Mouse (Mus musculus) spleen, postnatal 10 days (tissue): Measurements from ENCODE around the gene Calm1.
"Not testable (repeated sequence)": the region's sequence is repeated elsewhere in the genome, so short reads cannot be mapped to it uniquely, and the experiment has no call there.

Experiments used
- DNase-seq, 2 experiments: peaks; one replicate each; pipeline ENCODE4 v3.0.0; 2021 to 2022; ENCODE audit warnings: low spot score in 2 of 2

Gene Calm1

GRCm38 (mm10) chr12:100198967-100199660, at the start of gene Calm1:
TSS of gene Calm1 (plus strand) at chr12:100199435.
- DNase-seq = peak; percentile 94 to 96

GRCm38 (mm10) chr12:100152466-100152865, 46.8 kb upstream of the Calm1 start:
- no peak for DNase-seq

- DNase-seq = peak; percentile 85 to 94
Measured at GRCm38 (mm10) chr12:100159261-100159975, 39.8 kb upstream of the Calm1 start, which contains the start of gene Nrde2. TSS of gene Nrde2 (minus strand) at chr12:100159653.

GRCm38 (mm10) chr12:100164991-100165500, 34.2 kb upstream of the Calm1 start:
- no peak for DNase-seq

DNA sequence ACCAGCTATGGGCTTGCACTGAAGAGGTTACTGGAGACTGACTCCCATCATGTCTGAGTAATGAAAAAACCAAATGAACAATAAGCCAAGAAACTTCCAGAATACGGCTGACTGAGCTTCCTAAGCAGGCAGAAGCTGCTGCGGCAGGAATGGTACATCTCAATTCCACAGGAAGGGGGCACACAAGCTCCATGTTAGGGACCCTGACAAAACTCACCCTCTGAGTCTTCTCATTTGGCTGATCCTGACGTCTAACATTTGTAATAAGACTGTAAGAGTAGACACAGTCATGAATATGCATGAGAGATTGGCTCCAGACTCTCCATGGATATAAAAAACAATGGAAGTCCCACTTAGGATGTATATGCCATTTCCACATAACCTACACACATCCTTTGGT, 33.1 kb upstream of the Calm1 start:
- DNase-seq = peak in 1 of 2 experiments; percentile 39

DNA sequence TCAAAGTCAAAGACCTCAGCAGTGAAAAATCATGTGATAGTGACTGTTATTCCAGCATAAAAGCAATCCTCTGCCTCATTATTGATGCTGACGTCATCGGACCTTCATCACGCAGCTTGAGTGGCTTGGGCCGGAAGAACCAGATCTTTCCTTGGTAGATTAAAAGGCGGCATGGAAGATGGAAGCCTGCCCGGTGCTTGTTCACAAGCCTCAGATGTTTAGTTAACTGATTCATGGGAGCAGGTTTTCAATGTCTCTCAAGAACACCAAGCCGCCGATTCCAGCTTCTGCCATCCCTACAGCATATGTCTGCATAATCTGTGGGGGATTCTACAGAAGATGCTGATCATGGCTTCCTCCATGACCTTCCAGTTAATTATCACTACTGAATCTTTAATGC, 32.3 kb upstream of the Calm1 start:
- DNase-seq = no peak

DNA sequence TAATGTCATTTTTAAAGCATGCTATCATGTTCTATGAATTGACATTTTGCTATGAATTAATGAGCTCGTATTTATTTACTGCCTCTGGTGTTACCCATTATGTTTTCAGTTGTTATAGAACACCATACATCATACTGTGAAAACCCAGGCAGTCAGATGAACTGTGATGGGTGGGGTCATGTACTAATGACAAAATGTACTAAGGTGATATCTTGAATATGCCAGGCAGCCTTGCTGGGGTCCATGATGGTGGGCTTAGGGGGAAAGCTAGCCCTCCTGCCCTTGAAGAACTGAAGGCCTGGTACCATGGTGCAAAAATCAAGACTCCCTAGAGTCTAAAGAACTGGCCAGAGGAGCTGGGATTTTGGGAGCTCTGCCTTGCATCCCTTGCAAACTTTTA, 31.7 kb upstream of the Calm1 start:
- DNase-seq = no peak

GRCm38 (mm10) chr12:100167931-100168871, 31.0 kb upstream of the Calm1 start:
- peak in 1 of 2 experiments; percentile 22 for DNase-seq

- no peak for DNase-seq
Measured at GRCm38 (mm10) chr12:100172481-100172880, 26.8 kb upstream of the Calm1 start.

DNA sequence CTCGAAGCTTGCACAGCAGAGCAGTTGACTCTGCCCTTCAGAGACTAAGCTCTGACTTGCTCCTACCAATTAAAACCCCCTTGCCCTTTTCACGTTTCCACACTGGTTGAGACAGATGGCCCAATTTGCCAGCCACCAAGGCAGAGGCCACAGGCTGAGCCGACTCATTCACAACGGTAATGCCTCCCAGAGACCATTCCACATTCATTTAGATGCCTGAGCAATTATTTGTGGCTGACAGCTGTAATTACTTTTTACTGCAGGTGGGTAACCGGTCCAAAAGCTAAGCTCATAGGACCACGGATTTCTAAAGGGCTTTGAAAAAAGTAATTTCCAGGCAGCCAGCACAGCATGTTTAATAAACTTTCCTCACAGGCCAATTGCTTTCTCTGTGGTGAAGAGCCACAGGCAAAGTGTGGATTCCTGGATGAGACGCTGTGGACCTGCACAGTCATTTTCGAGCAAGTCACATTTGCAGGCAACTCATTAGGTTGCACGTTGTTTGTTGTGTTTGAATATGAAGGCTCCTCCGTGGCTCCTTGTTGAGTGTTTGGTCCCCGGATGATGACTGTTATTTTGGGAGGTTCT, 22.7 kb upstream of the Calm1 start:
- DNase-seq = no peak

DNA sequence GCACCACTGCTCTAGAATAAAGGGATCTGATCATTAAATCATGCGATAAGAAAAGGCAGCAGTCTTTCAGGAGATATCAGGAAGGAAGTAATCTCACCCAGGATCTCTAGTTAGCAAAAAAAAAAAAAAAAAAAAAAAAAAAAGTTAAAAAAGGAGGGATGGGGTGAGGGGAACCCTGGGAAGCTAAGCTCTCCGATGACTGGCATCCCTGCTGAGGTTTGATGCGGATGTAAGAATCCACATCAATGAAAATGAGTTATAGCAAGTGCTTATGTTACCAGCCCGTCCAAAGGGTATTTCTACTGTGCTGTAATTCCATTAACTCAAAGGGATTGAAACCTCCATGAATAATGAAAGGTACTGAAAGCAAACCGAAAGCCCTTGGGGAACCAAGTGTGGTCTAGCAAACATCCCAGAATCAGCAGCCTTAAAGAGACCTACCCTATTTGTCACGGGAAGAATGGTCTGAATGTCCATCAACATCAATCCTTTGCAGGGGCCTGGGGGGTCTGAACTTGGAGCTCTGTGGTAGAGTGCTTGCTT, 20.3 kb upstream of the Calm1 start:
- no peak for DNase-seq

DNA sequence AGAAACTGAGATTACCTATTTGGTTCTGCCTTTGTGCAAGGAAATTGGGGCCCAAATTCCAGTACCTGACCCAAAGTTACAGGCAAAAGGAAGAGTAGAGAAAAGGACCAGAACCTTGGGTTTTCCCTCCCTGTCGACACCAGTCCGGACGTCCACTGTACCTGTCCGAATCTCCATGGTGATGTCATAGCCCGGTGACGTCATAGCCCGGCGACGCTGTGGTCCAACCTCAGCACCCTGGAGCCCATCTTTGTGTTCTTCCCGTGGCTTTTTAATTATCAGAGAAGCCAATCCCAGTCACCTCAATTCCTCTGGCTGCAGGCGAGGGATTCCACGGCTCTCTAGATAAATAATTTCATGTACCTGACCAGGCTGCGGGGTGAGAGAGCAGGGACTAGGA, 18.4 kb upstream of the Calm1 start:
- no peak for DNase-seq

DNA sequence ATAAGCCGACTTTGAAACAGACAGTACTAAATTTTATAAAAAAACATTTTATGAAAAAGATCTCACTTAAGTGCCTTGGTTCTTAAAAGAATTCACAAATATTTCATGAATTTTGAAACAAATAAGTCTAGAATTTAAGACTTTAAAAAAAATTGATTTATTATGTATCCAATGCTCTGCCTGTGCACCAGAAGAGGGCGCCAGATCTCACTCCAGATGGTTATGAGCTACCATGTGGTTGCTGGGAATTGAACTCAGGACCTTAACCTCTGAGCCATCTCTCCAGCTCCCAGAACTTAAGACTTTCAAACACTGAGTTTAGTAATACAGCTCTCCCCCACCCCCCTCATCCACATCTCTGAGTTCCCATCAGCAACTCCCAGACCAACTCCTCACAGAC, 16.6 kb upstream of the Calm1 start:
- peak in 1 of 2 experiments; percentile 36 for DNase-seq

- peak in 1 of 2 experiments; percentile 40 for DNase-seq
Measured at GRCm38 (mm10) chr12:100183970-100184369, 15.3 kb upstream of the Calm1 start.

DNA sequence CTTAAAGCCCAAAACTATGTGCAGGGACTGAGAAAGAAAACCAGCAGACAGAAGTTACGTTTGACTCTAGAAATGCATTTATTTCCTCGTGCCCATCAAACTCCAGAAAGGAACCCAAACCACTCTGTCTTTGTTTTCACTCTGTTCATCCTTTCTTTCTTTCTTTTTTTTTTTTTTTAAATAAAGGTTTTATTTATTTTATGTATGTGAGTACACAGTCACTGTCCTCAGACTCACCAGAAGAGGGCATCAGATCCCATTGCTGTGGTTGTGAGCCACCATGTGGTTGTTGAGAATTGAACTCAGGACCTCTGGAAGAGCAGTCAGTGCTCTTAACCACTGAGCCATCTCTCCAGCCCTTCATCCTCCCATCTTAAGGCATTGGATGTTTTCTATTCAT, 14.3 kb upstream of the Calm1 start:
- not testable (repeated sequence) for DNase-seq

GRCm38 (mm10) chr12:100185897-100186296, 13.3 kb upstream of the Calm1 start:
- no peak for DNase-seq

DNA sequence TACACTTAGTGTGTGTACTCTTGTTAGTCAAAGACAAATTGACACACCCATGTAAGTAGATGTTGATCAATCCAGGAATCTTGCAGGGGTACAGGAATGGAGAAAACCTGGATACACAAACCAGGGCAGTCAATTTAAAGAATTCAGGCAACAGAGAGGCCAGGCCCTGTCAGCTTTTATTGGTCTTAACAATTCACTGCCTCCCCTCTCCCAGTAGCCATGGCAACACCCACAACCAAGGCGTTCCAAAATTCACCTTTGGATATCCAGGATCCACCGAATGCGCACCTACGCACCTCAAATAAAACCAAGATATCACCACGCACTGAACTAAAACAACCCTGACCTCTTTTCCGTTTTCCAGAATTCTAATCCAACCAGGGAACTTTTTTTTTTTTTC, 12.9 kb upstream of the Calm1 start:
- DNase-seq = no peak

GRCm38 (mm10) chr12:100187013-100187755, 12.1 kb upstream of the Calm1 start:
- peak; percentile 89 to 96 for DNase-seq

- peak; percentile 44 to 46 for DNase-seq
Measured at GRCm38 (mm10) chr12:100187756-100188430, 11.3 kb upstream of the Calm1 start.

DNA sequence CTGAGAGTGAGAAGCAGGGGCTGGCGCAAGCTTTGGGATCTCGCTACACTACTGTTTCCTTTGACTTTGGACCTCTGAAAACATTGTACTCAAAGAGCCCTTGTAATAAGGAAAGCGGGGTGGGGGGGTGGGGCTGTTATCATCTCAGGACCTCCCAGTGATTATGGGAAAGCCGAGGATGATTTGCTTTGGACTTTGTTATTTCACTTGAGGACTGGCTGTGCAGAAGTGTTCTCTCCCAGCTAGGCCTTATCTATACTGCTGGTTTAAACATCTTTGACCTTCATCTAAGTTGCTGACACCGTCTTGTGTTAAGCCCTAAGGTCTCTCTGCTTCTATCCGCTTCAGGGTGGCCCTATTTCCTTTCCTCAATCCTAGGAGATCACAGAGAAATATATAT, 8.4 kb upstream of the Calm1 start:
- no peak for DNase-seq
